Mouse (Mus musculus) ovary, postnatal 36 days (tissue): ENCODE data around the gene Pip5k1b.

ENCODE experiments used
- DNase-seq: peaks from one replicate; pipeline ENCODE4 v3.0.0; 2022; ENCODE audit warnings: low spot score, mixed read lengths

Gene Pip5k1b

GRCm38 (mm10) chr19:24336370-24337076 is 219.1 kb downstream of the Pip5k1b start:
- DNase-seq: no peak

- no peak for DNase-seq
These were observed 219.9 kb downstream of the Pip5k1b start for GRCm38 (mm10) chr19:24335611-24336343.

GRCm38 (mm10) chr19:24332956-24333355 is 222.7 kb downstream of the Pip5k1b start:
- DNase-seq: no peak

- no peak for DNase-seq
These were observed 224.4 kb downstream of the Pip5k1b start for GRCm38 (mm10) chr19:24331274-24331673.

GRCm38 (mm10) chr19:24330366-24330765 is 225.3 kb downstream of the Pip5k1b start:
- no peak for DNase-seq

GRCm38 (mm10) chr19:24327921-24328320 is 227.8 kb downstream of the Pip5k1b start:
- no peak for DNase-seq

- DNase-seq: no peak
These were observed 228.7 kb downstream of the Pip5k1b start for GRCm38 (mm10) chr19:24326969-24327368.

- DNase-seq: no peak
These were observed 230.0 kb downstream of the Pip5k1b start for GRCm38 (mm10) chr19:24325692-24326091.

GRCm38 (mm10) chr19:24323841-24324613 is 231.6 kb downstream of the Pip5k1b start:
- DNase-seq: no peak

- no peak for DNase-seq
These were observed 233.8 kb downstream of the Pip5k1b start for GRCm38 (mm10) chr19:24321900-24322311.

- no peak for DNase-seq
These were observed 234.3 kb downstream of the Pip5k1b start for GRCm38 (mm10) chr19:24321211-24321899.

- no peak for DNase-seq
These were observed 237.5 kb downstream of the Pip5k1b start for GRCm38 (mm10) chr19:24318172-24318571.

GRCm38 (mm10) chr19:24317731-24318130 is 237.9 kb downstream of the Pip5k1b start:
- no peak for DNase-seq

GRCm38 (mm10) chr19:24317038-24317591 is 238.6 kb downstream of the Pip5k1b start:
- DNase-seq: no peak

GRCm38 (mm10) chr19:24316060-24316725 is 239.5 kb downstream of the Pip5k1b start:
- DNase-seq: no peak

- no peak for DNase-seq
These were observed 240.4 kb downstream of the Pip5k1b start for GRCm38 (mm10) chr19:24315234-24315633.

- DNase-seq: no peak
These were observed 241.0 kb downstream of the Pip5k1b start for GRCm38 (mm10) chr19:24314676-24315075.

- DNase-seq: no peak
These were observed 242.9 kb downstream of the Pip5k1b start for GRCm38 (mm10) chr19:24312556-24313342.

- DNase-seq: no peak
These were observed 243.6 kb downstream of the Pip5k1b start for GRCm38 (mm10) chr19:24312046-24312445.

GRCm38 (mm10) chr19:24308305-24308705 is 247.4 kb downstream of the Pip5k1b start:
- no peak for DNase-seq
